Mouse (Mus musculus): Measurements from ENCODE around the gene Ptprt. TPM values are rescaled to one million over a fixed set of nuclear protein-coding genes. Genes with fewer than 3 reads are reported as not detected.

The Ptprt gene
- polyA plus RNA-seq, 1 experiment from 2014 or later: 3.4 TPM

DNA sequence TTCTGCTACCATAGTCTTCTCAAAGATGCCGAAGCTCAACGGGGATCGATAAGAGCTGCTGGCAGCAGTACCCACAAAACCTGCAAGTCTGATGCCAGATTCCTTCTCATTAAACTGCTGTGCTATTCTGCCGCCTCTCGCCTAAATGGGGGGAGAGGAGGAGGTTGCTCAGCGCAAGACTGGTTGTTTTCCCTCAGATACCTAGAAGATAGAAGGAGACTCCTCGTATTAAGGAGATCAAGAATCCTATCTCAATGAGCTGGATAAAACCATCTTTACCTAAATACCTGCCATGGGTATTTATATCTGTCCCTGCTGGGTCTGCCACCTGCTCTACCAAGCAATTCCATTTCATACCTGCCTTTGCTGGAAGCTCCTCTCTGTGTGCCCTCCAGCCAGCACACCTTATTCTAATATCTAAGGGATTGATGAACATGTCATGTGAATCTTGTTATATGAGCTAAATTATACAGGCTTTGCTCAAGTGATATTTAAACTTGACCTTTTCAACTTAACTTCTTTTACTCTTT lies 954.5 kb downstream of the Ptprt start:
- no peaks in the 10 kb centered on the region for H3K9me3 ChIP-seq (ENCODE audit: low read depth, low read length)
- no peak for TF ChIP-seq CTCF (IDR thresholded peaks at IDR 0.05; ENCODE audit: low read depth)

GRCm38 (mm10) chr2:161704811-161705210 lies 956.1 kb downstream of the Ptprt start:
- Histone ChIP-seq H3K27ac (ENCODE audit: low read depth) (no peak overlapping the region), H3K27me3 (ENCODE audit: insufficient read depth, low read length) (no peaks in the 10 kb centered on the region), H3K4me2 (no peak overlapping the region), H3K4me1 (ENCODE audit: insufficient read depth) (no peaks in the 10 kb centered on the region), H3K9ac (no peak overlapping the region), H3K9me3 (ENCODE audit: low read depth, low read length) (no peaks in the 10 kb centered on the region), H3K36me3 (ENCODE audit: insufficient read depth) (no peaks in the 10 kb centered on the region), H3K4me3 (ENCODE audit: low read depth, low read length) (no peak overlapping the region)
- TF ChIP-seq CTCF (IDR thresholded peaks at IDR 0.05; ENCODE audit: low read depth): no peak
- no peak for ATAC-seq (ENCODE audit: insufficient read depth)
- 43% methylated on average over 8 of the region's 8 CpGs for WGBS
- no peak for DNase-seq

More for the DNA sequence above, 954.5 kb downstream of the Ptprt start:
- Histone ChIP-seq H3K4me1 (ENCODE audit: insufficient read depth) (no peaks in the 10 kb centered on the region), H3K27me3 (ENCODE audit: insufficient read depth, low read length) (no peaks in the 10 kb centered on the region), H3K9ac (no peak overlapping the region), H3K27ac (ENCODE audit: low read depth) (no peak overlapping the region), H3K4me2 (no peak overlapping the region), H3K36me3 (ENCODE audit: insufficient read depth) (no peaks in the 10 kb centered on the region), H3K4me3 (ENCODE audit: low read depth, low read length) (no peak overlapping the region)
- 85% methylated on average over 7 of the region's 7 CpGs for WGBS
- ATAC-seq (ENCODE audit: insufficient read depth) (no peak), DNase-seq (no peak)

DNA sequence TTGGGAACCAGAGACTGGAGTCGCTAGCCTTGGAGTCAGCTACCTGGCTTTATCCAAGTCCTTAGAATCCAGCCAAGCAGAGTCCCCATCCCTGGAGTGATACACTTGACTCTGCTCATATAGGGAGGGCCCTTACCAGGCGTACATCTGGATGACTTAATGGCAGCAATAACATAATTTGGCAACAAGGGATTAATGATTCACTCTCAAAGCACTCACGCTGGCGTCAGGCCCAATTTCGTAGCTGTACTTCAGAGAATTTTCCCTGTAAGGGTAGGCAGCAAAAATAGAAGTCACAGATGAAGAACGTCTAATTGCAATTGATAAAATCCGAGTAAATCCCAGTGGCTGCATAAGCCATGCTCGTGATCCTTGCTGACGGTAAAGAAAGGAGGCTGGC lies 956.5 kb downstream of the Ptprt start:
- TF ChIP-seq CTCF (IDR thresholded peaks at IDR 0.05; ENCODE audit: low read depth): no peak
- Histone ChIP-seq H3K4me3 (ENCODE audit: low read depth, low read length) (no peak overlapping the region), H3K36me3 (ENCODE audit: insufficient read depth) (no peaks in the 10 kb centered on the region), H3K27ac (ENCODE audit: low read depth) (no peak overlapping the region), H3K9ac (no peak overlapping the region), H3K9me3 (ENCODE audit: low read depth, low read length) (no peaks in the 10 kb centered on the region), H3K27me3 (ENCODE audit: insufficient read depth, low read length) (no peaks in the 10 kb centered on the region), H3K4me1 (ENCODE audit: insufficient read depth) (no peaks in the 10 kb centered on the region), H3K4me2 (no peak overlapping the region)
- DNase-seq (peak; percentile 56), ATAC-seq (ENCODE audit: insufficient read depth) (no peak)
- WGBS: 45% methylated on average over 9 of the region's 9 CpGs

DNA sequence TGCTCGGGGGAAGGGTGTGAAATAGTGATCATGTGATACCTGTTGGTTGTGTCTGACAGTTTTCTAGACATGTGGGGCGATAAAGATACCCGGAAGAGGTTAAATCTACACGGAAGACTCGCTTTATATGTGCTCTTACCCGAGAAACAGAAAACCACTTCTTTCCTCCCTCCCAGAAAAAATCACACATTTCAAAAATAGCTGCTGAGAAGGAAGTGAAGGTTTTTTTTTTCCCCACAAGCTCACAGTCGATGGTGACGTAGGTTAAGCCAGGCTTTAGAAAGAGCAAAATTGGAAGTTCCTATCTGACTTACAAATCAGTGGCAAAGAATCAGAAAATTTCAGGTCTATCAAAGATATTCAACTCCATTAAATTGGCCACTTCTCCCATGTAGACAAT lies 965.1 kb downstream of the Ptprt start:
- no peak for ATAC-seq (ENCODE audit: insufficient read depth)
- Histone ChIP-seq H3K36me3 (ENCODE audit: insufficient read depth) (no peaks in the 10 kb centered on the region), H3K27me3 (ENCODE audit: insufficient read depth, low read length) (no peaks in the 10 kb centered on the region), H3K9ac (no peak overlapping the region), H3K27ac (ENCODE audit: low read depth) (no peak overlapping the region), H3K9me3 (ENCODE audit: low read depth, low read length) (no peaks in the 10 kb centered on the region), H3K4me1 (ENCODE audit: insufficient read depth) (no peaks in the 10 kb centered on the region), H3K4me2 (no peak overlapping the region), H3K4me3 (ENCODE audit: low read depth, low read length) (no peak overlapping the region)
- no peak for TF ChIP-seq CTCF (IDR thresholded peaks at IDR 0.05; ENCODE audit: low read depth)
- 69% methylated on average over 8 of the region's 8 CpGs for whole genome bisulfite sequencing
- DNase-seq: no peak

GRCm38 (mm10) chr2:161668302-161668986 lies 992.5 kb downstream of the Ptprt start:
- no peak overlapping the region for H3K27ac ChIP-seq (ENCODE audit: low read depth)
- no peaks in the 10 kb centered on the region for H3K36me3 ChIP-seq (ENCODE audit: insufficient read depth)
- H3K4me2 ChIP-seq: no peak overlapping the region
- ATAC-seq (ENCODE audit: insufficient read depth): no peak
- no peaks in the 10 kb centered on the region for H3K9me3 ChIP-seq (ENCODE audit: low read depth, low read length)
- no peaks in the 10 kb centered on the region for H3K27me3 ChIP-seq (ENCODE audit: insufficient read depth, low read length)
- 74% methylated on average over 12 of the region's 12 CpGs for WGBS
- no peak for DNase-seq
- TF ChIP-seq CTCF (IDR thresholded peaks at IDR 0.05; ENCODE audit: low read depth): no peak
- no peaks in the 10 kb centered on the region for H3K4me1 ChIP-seq (ENCODE audit: insufficient read depth)
- H3K4me3 ChIP-seq (ENCODE audit: low read depth, low read length): no peak overlapping the region
- H3K9ac ChIP-seq: no peak overlapping the region

DNA sequence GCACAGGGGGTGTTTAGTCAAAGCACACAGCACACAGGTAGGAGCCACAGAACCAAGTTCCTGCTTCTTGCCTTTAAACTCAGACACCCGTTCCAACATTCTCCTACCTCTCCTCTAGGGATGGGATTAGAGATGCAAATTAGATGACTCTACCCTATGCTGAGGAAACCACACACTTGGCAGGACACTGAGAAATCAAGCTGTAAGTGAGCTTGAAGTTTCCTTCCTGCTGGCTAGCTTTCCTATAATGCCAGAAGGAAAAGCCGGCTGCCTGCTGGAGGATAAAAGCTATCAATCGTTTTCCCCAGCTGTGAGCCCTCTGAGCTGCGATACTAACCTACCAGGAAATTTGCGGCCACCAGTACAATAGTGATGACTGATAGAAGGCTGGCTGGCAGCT lies 999.0 kb downstream of the Ptprt start:
- TF ChIP-seq CTCF (IDR thresholded peaks at IDR 0.05; ENCODE audit: low read depth): no peak
- H3K9me3 ChIP-seq (ENCODE audit: low read depth, low read length): no peaks in the 10 kb centered on the region
- H3K4me2 ChIP-seq: no peak overlapping the region
- no peak for DNase-seq
- no peaks in the 10 kb centered on the region for H3K4me1 ChIP-seq (ENCODE audit: insufficient read depth)
- 23% methylated on average over 5 of the region's 5 CpGs for WGBS
- H3K36me3 ChIP-seq (ENCODE audit: insufficient read depth): no peaks in the 10 kb centered on the region
- H3K27me3 ChIP-seq (ENCODE audit: insufficient read depth, low read length): no peaks in the 10 kb centered on the region
- no peak overlapping the region for H3K9ac ChIP-seq
- no peak overlapping the region for H3K4me3 ChIP-seq (ENCODE audit: low read depth, low read length)
- ATAC-seq (ENCODE audit: insufficient read depth): no peak
- H3K27ac ChIP-seq (ENCODE audit: low read depth): no peak overlapping the region

- Histone ChIP-seq H3K27me3 (ENCODE audit: insufficient read depth, low read length) (no peaks in the 10 kb centered on the region), H3K9ac (no peak overlapping the region), H3K4me2 (no peak overlapping the region), H3K36me3 (ENCODE audit: insufficient read depth) (no peaks in the 10 kb centered on the region), H3K4me1 (ENCODE audit: insufficient read depth) (no peaks in the 10 kb centered on the region), H3K9me3 (ENCODE audit: low read depth, low read length) (no peaks in the 10 kb centered on the region), H3K4me3 (ENCODE audit: low read depth, low read length) (no peak overlapping the region), H3K27ac (ENCODE audit: low read depth) (no peak overlapping the region)
- peak; percentile 35 for TF ChIP-seq CTCF (IDR thresholded peaks at IDR 0.05; ENCODE audit: low read depth)
- ATAC-seq (ENCODE audit: insufficient read depth) (no peak), DNase-seq (peak; percentile 47)
- 9% methylated on average over 4 of the region's 4 CpGs for WGBS
Observed at GRCm38 (mm10) chr2:161660827-161661226, 1000.1 kb downstream of the Ptprt start.

Measured in lung, embryonic 14.5 days (tissue).